Mouse (Mus musculus) left cerebral cortex, adult 8-10 months (tissue): ENCODE data around the gene Dennd1a. TPM values are rescaled to one million over a fixed set of nuclear protein-coding genes. Genes with fewer than 3 reads are reported as not detected.

Source experiments
- DNase-seq, 2 experiments: peaks; one replicate each; pipeline ENCODE4 v3.0.0; 2022; ENCODE audit warnings: low spot score in 2 of 2
- total RNA-seq, 4 experiments: library from RNA; stranded (reverse); gene quantifications; 2 replicates each; pipeline ENCODE4 v1.2.4; 2022

Dennd1a gene
- total RNA-seq, 4 experiments from 2014 or later = 80.4 to 89.2 (median 83.8) TPM

DNA sequence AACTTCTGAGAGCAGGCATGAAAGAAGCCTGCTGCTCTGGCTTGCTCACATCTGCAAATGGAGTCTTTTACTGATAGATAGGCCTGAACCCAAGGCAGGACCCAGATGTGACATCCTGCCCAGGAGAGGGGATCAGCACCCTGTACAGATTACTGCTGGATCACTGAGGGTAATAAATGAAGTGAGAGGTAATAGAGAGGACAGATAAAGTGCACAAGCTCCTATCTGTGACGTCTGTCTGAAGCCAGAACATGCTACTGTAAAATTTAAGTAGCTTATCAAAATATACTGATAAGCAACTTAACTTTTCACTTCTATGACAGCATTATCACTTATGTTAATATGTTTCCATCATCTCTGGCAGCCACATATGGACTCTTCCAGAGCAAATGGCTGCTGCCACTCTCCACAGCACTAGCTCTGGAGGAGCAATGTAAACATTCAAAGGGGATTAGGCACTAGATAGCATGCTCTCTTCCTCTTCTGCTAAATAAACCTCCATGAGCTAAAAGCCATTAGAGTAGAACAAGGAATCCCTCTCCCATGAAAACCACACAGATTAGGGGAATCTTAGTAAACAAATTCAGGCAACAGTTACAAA lies 235.6 kb downstream of the Dennd1a start:
- no peak for DNase-seq

DNA sequence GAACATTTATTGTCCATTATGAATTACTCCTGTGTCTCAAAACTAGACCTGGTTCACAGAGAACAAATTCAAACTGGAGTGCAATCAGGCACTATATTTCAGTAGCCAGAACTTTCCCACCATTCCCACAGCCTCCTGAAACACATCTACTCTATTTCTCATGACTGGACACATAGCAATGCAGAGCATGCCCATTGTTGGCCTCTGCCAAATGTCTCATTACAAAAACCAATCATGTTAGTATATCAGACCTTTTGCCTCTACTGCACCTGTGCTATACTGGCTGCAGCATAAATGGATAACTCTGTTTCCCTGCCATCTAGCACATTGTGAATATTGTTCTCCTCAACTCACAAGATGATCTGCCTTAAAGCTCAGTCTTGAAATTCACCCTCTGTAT lies 238.2 kb downstream of the Dennd1a start:
- DNase-seq = no peak

DNA sequence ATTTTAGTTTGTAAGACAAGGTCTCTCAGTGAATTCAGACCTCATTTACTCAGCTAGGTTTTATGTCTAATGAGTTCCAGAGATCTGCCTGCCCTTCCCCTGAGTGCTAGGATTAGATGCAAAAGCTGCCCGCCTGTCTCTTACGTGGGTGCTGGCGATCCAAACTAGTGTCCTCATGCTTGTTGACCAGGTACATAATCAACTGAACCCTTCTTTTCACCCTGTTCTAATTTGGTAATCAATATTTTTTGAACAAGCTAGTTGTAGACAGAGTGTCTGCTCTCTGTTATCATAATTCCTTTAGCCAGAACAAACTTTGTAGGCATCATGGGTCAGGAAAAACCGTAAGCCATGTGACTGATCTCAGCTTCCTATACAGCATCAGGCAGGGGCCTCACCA lies 241.9 kb downstream of the Dennd1a start:
- DNase-seq = no peak

DNA sequence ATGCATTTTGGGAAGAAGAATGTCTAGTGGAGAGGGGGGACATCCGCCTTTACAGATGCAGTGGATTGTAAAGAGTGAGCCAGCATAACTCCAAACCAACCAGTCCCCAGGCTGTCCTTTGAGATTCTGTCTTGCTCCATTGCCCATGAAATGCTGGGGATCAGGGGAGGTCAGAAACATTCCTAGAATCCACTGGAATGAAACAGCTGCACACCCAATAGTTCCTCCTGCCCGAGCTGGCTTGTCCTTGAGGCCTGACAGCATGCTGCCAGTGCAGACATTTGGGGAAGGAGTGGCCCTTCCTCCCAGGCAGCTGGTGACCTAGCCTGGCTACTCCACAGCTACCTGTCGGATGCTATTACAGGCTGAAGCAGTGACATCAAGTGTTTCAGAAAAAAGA lies 246.3 kb downstream of the Dennd1a start:
- DNase-seq = no peak

DNA sequence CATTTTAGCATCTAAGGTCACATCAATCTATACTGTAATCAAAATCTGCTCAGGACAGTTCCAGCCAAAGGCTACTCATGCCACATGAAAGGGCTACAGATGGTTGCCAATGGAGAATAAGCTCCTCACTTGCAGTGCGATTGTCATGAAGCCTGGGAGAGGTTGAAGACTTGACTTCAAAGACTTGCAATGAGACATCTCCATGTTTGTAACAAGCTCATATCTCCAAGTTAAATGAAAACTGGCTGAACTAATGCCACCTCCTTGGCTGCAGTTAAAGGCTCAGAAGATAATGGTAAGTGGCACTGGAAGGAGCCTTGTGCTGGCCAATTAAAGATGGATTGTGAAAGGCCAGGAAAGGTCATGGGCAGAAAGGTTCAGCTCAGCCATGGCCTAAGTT lies 247.6 kb downstream of the Dennd1a start:
- no peak for DNase-seq

DNA sequence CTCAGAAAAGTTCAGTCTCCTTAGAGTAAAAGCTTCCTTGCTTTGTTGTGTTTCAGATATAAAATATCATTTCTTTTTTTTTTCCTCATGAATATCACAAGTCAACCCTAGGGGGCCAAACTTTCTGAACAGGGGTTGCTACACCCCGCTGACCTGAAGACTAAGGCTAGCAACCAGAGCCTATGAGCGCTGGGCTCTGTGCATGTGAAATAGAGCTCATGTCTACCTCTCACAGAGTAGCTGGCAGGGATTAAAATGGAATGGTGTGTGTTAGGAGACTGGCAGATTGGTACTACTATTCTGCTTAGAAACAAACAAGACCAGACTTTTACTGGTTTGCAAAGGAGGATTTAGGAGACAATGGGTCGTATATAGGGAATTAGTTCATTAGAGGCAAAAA lies 258.9 kb downstream of the Dennd1a start:
- no peak for DNase-seq

DNA sequence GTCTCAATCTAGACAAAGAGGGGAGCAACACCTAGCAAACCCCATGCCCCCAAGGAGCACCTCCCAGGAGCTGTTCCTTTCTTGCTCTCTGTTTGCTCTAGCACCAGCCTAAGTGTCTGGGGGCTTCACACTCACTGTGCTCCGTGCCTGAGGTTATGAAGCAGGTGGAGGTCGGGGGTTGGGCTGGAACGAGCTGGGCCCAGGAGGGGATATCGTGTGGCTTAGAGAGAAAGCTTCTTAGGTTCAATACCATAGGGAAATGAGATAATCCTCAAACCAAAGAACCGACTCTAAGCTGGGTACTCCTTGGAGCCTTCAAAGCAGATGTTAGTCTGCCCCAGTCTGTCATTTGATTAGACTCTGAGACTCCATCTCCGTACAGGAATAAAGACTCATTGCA lies 261.6 kb downstream of the Dennd1a start:
- no peak for DNase-seq

DNA sequence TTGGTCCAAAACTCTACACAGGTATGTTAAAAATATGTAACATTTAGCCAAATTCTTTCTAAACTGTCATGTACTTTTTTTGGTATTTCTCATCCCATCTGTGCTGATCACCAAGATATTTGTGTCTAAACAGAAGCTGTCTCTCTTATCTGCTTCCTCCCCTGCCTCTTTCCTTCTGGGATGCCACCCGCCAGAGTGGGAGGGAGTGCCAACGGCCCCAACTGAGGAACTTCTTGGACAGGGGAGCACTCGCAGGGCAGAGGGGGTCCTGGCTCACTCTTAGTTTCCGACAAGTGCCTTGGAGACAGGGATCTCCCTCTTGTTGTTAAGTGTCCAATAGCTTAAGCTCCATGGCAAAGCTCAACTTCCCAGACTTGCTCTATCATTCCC lies 263.5 kb downstream of the Dennd1a start:
- no peak for DNase-seq

DNA sequence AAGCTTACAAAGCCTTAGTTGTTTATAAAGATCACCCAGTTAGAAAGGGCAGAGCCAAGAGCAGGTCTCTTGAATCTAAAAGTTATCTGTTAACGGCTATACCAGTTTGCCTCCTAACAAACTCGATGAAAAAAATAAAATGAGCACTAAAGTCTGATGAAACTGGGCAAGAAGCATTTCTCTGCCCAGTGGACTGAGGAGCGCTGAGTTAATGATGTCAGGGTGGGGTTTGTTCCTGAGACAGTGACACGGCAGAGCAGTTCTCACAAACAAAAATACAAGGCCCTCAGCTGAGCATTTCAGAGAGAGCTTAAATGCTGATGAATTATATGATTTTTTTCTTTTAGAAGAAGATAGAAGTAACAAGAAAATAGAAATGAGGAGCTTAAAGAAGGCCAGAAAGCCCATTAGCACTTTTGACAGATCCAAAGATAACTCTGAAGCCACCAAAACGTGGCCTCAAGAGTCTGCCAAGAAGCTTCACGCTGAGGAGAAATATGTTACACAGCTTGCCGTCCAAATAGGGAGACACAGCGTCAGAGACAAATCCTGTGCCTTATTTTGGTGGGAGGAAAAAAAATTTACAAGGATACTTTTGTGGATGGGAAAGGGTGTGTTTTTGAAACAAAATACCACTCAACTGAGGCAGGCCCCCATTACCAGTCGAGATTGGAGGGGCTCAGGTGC lies 264.0 kb downstream of the Dennd1a start:
- DNase-seq = peak in 1 of 2 experiments; percentile 35

DNA sequence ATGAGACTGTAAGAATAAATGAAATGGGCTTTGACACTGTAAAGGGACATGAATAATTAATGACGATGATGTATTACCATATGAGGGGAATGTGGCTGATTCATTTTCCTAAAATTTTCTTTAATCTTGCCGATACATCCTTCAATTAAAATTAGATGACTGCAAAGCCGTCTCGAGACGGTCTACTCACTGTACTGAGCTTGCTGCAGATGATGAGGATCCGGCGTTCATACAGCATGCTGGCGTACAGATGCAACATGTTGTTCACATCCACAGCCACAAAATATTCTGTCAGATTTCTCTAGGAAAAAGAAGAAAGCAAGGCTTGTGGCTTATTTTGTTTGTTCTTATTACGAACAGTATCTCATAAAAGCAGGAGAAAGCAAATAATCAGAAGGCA lies 266.0 kb downstream of the Dennd1a start:
- no peak for DNase-seq

DNA sequence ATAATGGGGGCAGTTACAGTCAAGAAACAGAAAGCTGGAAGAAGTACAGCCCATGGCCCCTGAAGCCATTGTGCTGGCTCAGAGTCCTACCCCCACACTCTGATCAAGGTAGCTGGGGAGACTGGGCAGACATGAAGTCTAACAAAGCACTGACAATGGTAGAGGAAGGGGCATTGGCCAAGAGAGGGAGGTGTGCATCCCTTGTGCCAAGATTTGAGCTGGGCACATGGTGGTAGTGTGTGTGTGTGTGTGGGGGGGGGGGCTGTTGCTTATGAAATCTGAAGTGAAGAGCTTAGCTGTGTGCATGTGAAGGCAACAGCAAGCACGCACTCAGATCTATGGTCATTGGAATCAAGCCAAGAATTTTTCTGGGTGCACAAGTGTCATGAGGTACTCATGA lies 272.5 kb downstream of the Dennd1a start:
- DNase-seq = no peak

DNA sequence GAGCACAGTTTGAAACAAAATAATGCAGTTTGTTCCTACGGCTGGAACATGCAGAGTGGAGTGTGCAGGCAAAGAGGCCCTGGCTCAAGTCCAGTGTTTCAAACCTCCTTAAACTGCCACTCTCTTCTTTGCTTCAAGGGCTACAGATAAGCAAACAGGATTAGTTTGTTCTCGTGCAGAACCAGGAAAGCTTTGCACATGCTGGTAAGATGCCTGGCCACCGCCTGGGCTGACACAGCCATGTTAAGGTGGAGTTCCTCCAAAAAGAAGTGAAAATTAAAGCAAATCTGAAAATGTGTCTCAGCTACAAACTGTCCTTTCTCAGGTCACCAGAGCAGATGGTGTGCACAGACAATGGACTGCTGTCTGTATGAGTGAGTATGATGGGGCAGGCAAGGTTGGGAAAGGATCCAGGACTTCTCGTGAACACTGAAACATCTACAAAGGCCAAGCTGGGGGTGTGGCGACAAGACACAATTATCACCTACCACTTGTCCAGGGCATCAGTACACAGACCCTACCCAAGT lies 273.3 kb downstream of the Dennd1a start:
- peak; percentile 19 to 25 for DNase-seq

DNA sequence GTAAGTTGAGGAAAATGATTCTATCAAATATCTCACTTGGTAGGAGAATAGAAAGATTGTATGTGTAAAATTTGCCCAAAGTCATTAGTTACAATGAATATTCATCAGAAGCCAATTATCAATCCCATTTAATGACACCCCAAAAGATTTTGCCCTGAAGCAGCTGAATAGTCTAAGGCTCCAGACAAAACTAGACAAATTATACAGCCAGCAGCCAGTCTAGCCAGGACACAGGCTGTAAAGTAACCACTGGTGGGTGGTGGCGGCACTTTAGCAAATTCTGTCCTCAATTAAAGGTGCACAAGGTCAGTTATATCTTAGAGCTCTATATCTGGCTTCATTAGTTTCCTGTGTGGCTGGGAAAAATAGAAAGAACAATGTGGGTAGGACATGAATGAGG lies 280.0 kb downstream of the Dennd1a start:
- DNase-seq = no peak

DNA sequence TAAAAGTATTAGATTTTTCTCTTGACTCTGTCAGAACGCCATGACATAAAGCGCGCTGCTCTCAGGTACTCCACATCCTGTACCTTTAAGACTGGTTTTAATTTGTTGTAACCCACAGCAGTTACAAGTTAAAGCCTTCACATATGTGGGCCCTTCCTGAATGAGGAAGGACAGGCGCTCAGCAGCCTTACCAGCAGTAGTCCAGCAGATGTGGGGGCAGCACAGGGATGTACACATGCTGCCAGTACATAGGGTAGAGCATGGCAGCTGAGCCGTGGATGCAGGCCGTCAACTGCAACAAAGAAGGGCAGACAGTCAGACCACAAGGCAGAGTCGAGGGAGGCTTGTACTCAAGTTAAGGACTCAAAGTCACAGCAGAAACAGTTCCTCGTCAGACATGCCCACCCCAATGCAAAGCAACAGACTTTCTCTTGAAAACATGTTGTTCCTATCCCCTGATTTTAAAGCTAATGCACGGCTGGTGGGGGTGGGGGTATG lies 284.0 kb downstream of the Dennd1a start:
- no peak for DNase-seq

DNA sequence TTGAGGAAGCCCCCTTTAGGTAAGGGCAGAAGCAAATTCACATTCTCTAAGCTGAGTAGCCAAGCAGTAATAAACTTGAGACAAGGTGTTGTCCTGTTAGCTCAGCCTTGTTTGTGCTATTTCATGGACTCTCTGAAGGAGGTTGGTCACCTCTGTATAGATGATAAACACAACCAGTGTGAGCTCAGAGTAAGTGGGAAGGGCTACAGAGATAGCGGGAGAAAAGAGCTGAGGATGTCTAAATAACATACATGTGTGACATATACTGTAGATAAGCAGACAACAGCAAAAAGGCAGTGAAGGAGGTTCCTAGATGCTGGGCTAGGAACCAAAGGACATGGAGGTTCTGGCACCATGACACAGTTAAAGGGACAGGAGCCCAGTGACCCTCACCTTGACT lies 286.2 kb downstream of the Dennd1a start:
- DNase-seq = no peak

DNA sequence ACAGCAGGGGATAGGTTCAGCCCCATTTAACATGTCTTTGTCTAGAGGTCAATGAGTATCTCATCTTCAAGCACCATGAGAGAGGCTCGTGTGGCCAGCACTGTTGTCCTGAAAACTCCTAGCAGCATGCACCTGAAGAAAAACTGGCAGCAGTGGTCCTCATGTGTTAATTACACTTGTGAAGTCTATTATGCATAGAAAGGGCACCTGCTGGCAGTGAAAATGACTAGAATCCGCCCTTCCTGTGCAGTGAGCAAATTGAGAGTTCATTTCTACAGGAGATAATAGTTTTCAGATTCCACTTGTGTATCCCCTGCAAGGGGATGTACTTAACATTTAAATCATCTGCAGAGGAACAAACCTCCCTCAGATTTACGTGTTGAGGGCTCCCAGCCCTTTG lies 289.2 kb downstream of the Dennd1a start:
- DNase-seq = no peak

DNA sequence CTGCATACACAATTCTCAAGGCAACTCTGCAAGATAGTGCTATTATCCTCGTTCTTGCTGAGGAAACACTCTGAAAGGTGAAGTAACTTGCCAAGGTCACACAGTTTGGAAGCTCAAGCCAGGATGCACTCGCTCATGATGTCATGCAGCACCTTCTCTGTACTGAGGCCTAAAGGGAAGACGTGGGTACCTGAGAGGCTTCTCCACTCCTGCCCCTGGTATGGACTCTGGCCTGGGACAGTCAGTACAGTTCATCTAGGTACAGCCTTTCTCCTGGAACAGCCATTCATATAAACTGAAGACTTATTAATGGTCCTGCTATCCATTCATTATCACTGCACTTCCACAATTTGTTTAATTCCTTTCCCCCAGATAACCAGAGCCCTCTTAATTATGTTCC lies 298.1 kb downstream of the Dennd1a start:
- no peak for DNase-seq

DNA sequence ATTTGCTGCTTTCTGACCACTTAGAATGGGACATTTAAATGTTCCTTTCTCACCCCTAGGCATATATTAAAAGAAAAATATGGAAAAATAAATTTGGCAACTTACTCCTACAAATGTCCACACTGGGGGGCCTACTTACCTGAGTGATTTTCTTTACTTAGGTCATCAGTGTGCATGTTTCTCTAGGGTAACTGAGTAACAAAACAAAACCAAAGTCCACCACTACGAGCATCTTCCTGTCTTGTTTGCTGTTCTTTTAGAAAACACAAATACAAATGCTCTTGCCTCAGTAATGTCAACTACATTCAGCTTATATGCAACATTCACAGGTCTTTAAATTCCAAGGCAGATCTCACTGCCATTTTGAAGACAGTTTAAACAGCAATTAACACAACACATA lies 298.9 kb downstream of the Dennd1a start:
- no peak for DNase-seq

DNA sequence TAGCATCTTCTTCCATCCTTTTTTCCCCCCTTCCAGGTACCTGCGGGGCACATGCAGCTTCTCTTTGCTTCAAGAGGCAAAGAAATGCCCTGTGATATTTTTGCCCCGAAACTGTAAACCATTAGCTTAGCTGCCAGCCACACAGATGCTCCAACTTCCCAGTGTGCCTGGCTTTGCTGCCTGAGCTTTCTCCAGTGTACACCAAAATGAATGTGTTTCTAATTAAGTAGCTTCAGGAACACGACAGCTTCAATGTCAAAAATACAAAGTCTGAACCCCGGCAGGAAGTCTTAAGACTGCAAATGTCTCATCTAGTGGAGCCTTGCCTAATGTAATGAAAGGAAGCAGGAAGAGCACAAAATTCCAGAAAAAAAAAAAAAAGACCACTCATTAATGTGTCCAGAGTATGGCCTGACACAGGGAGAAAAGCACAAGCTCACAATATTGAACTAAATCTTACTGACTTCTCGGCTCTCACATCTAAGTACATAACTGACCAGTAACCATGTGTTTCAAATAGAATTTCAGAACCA lies 301.4 kb downstream of the Dennd1a start:
- DNase-seq = no peak

DNA sequence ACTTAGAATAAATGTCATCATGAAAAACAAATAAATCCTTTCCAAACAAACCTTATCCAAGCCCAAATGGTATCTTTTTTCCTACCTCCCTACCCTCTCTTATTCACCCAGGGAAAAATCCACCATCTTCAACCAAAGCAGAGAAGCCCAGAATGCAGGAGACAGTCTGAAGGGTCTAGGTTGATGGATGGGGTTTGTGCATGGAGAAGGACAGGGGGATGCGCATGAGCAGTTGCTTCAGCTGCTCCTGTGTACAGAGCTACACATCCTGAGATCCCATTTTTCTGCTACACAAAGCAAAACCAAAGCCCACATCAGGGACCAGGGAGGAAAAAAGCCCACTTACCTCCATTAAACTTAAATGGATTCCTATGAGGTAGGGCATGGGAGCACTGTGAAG lies 304.5 kb downstream of the Dennd1a start:
- DNase-seq = no peak

DNA sequence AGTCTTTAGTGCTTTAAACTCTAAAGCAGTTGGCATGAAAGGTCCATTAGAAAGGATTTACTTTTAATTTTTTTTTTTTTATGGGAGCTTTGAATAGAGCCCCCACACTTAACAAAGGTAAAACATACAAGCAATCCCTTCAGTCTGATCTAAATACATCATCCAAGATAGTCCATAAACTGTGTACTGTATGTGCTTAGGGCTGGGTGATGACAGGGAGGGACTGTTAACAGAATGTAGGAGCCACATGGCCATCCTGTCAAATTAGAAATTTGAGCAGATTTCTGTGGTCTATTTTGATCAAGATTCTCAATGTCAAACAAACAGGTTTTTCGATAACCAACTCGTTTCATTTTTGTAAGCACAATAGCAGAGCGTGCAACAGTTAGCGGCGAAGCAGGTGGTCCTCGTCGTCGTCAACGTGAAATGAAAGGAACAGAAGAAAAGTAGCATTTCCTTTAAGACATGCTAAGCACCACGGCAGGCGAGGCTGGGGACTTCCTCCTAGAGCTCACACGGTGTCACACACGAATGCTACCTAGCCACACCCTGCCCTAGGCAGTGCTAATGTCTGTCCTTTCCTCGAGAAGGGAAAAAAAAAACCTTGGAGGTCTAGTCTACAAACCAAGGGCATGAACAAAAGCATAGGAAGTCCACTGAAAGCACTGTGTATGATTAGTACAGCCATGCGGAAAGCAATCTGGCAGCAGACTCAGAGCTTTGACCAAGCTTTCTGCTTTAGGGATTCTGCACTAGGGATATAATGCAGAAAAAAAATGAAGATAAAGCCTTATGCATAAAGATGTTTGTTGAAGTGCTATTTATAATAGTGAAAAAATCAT lies 305.4 kb downstream of the Dennd1a start:
- DNase-seq = no peak

DNA sequence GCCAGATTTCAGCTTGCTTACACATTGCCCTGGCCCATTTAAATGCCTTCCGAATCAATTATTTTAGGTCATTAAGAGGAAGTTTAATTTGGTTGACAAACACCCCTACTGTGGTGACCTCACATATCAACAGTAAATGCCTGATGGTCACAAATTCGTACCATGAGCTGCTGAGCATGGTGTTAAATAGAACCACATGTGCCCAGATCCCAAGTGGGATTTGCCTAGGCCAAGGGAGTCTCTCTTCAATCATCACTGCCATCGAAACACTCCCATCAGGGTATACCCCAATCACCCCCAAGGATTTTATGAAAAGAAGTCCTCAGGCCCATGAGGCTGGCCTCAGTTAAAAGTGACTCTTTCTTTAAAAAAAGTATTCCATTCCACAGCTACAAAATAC lies 313.0 kb downstream of the Dennd1a start:
- no peak for DNase-seq
